In genomic region chr9:46905081-46905480, GRCm38 (mm10) we compare ENCODE assay signal across 22 mouse cellular contexts.
A peak's percentile ranks its signal among the peaks of the same experiment; 100 is the strongest.
DNase-seq lines count a peak whose midpoint lies in the region; ATAC-seq and TF ChIP-seq lines count a peak whose summit lies in the region.
"Had no signal": no experiment of that assay in that cellular context is flagged by ENCODE, and none has a peak within 500 bp of the region (broad histone marks: within the 10 kb centered on the region; RNA-seq: fewer than 3 reads in every experiment).

No protein-coding gene starts in this region.

- ATAC-seq in monocyte, adult 5-6 weeks (replicated peaks; ENCODE audit: insufficient number of reproducible peaks, low FRiP score, low TSS enrichment, poor library complexity, severe bottlenecking), result no peak
- ATAC-seq: CD4-positive, CD25-positive, alpha-beta regulatory T cell, adult 4 months; forebrain, embryonic 14.5 days; forebrain, postnatal 0 days; hindbrain, embryonic 16.5 days had no signal

- TF ChIP-seq CTCF in layer of hippocampus, adult 2 months (conservative IDR thresholded peaks at IDR 0.05), result peak; percentile 56

- no peak overlapping the region for H3K4me3 ChIP-seq in layer of hippocampus, adult 2 months
- H3K4me3 ChIP-seq: embryonic facial prominence, embryonic 12.5 days; embryonic facial prominence, embryonic 15.5 days; gastrocnemius, adult 2 months; hindbrain, embryonic 10.5 days; hindbrain, embryonic 13.5 days had no signal

- DNase-seq in layer of hippocampus, adult 2 months (ENCODE audit: low spot score in 2 of 2), result no peak
- no peak for DNase-seq in layer of hippocampus, postnatal 14 days (ENCODE audit: low spot score in 2 of 2)
- DNase-seq in ES-CJ7 (ENCODE audit: low read depth, low spot score) (peak; percentile 36), ZHBTc4 (ENCODE audit: low read depth, low spot score) (peak; percentile 51)
- no peak for DNase-seq in lung, postnatal 25 days (ENCODE audit: low spot score)
- DNase-seq: adrenal gland, postnatal 10 days; adrenal gland, postnatal 36 days; cerebellum, adult 18-20 months; cerebellum, adult 9-10 months; cerebellum, postnatal 14 days; forebrain, postnatal 0 days; gastrocnemius, adult 2 months; gastrocnemius, postnatal 14 days; heart, postnatal 36 days had no signal

- H3K27ac ChIP-seq in layer of hippocampus, adult 2 months, result peak overlapping the region; percentile 51; the same call in 1 of the 2 replicates
- H3K27ac ChIP-seq: embryonic facial prominence, embryonic 12.5 days; embryonic facial prominence, embryonic 15.5 days; gastrocnemius, adult 2 months; hindbrain, embryonic 10.5 days; hindbrain, embryonic 13.5 days had no signal

Comparison
In these comparisons a context has a peak if more than half of its experiments do, and no peak if none do; other contexts are left out.
1. DNase-seq: peak in ES-CJ7 (single experiment) and ZHBTc4 (single experiment); none in layer of hippocampus, adult 2 months (0 of 2), layer of hippocampus, postnatal 14 days (0 of 2) and lung, postnatal 25 days (single experiment).